Mouse (Mus musculus): Measurements from ENCODE around the gene 1700049E17Rik1. TPM values are rescaled to one million over a fixed set of nuclear protein-coding genes. Genes with fewer than 3 reads are reported as not detected.
"Not testable (repeated sequence)": the region's sequence is repeated elsewhere in the genome, so short reads cannot be mapped to it uniquely, and the experiment has no call there.

Gene 1700049E17Rik1
- not detected in 2 replicates for polyA plus RNA-seq (2012; ENCODE audit: insufficient read depth, low replicate concordance)

DNA sequence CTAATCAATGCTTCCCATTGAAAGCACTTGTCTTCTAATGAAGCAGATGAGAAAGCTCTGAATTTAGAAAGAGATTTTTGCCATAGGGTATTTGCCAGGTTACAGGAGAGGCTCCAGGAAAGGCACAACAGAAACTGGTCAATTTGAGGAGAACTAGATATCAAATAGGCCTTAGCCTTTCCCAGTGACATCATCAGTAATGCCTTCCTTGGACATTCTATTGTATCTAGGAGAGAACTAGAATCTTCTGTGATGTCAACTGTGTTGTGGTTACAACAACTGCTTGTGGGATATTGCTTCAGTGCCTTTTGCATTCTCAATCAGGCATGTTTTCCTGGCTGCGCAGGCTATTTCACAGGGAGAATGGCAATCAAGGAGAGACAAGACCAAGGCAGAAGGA, at the start of gene 1700049E17Rik1:
Gene 1700049E17Rik1 (plus strand): TSS at position 301 of the 400 bp plus-strand sequence.
- H3K36me3 ChIP-seq (replicated peaks; ENCODE audit: low read length); H3K4me3 ChIP-seq (replicated peaks); H3K4me1 ChIP-seq; H3K9me3 ChIP-seq; H3K27me3 ChIP-seq (replicated peaks): not testable (repeated sequence)

DNA sequence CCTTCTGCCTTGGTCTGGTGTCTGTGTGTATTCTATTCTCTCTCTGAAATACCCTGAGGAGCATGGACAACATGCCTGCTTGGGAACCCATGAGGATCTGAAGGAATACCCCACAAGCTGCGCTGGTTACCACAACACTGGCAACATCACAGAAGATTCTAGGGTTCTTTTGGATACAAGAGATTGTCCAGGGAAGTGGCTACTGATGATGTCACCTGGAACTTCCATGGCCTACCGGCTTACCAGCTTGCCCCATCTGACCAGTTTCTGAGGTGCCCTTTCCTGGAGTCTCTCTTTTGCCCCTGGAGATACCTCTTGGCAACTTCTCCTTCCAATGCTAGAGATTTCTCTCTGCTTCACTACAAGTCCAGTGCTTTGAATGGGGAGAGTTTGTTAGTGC, 17.6 kb upstream of the 1700049E17Rik1 start, which contains the start of gene Gm7980:
Gene Gm7980 (minus strand): TSS at position 101 of the 400 bp plus-strand sequence.
- H3K4me1 ChIP-seq; H3K4me3 ChIP-seq (replicated peaks); H3K36me3 ChIP-seq (replicated peaks; ENCODE audit: low read length); H3K27me3 ChIP-seq (replicated peaks); H3K9me3 ChIP-seq: not testable (repeated sequence)

DNA sequence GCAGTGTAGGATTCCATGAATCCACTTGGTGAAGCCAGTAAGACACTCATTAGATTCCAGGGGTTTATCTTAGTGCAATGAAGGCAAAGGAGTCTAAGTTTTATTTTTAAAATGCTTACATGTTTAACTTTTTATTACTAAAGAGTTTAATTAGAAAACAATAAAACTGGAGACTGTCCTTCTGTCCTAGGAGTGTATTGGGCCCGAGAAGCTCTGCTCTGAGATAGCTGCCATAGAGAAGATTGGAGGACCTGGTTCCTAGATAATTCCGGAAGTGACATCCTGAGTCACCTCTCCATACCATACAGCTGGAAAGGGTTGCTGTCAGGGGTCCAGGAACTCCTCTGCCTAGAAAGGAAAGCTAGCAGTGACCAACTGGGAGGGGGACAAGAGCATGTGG, 18.9 kb downstream of the 1700049E17Rik1 start, which contains the start of gene 1700024B05Rik:
Gene 1700024B05Rik (plus strand): TSS at position 301 of the 400 bp plus-strand sequence.
- not testable (repeated sequence) for H3K4me1 ChIP-seq; H3K9me3 ChIP-seq; H3K27me3 ChIP-seq (replicated peaks); H3K4me3 ChIP-seq (replicated peaks); H3K36me3 ChIP-seq (replicated peaks; ENCODE audit: low read length)

DNA sequence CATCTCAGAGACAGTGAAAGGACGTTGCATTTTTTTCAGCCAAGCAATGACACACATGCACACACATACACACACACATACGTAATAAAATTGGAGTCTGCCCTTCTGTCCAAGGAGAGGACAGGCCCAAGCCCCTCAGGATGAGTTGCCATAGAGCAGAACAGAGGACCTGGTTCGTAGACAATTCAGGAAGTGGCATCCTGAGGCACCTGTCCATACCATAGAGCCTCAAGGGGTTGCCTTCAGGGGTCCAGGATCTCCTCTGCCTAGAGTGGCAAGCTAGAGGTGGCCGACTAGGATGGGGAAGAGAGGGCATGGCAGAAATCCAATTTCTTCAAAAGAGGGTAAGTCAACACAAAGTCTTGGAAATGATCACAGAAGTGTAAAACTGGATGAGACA, 39.3 kb downstream of the 1700049E17Rik1 start:
- H3K36me3 ChIP-seq (replicated peaks; ENCODE audit: low read length); H3K4me3 ChIP-seq (replicated peaks); H3K27me3 ChIP-seq (replicated peaks); H3K4me1 ChIP-seq: not testable (repeated sequence)
- H3K9me3 ChIP-seq: peaks cover 11% of the 10 kb centered on the region

DNA sequence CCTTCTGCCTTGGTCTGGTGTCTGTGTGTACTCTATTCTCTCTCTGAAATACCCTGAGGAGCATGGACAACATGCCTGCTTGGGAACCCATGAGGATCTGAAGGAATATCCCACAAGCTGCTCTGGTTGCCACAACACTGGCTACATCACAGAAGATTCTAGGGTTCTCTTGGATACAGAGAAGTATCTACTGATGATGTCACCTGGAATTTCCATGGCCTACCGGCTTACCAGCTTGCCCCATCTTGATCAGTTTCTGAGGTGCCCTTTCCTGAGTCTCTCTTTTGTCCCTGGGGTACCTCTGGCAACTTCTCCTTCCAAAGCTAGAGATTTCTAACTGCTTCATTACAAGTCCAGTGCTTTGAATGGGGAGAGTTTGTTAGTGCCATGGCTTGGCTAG, 43.1 kb downstream of the 1700049E17Rik1 start, which contains the start of gene Gm6401:
Gene Gm6401 (minus strand): TSS at position 101 of the 400 bp plus-strand sequence.
- H3K36me3 ChIP-seq (replicated peaks; ENCODE audit: low read length); H3K27me3 ChIP-seq (replicated peaks); H3K4me3 ChIP-seq (replicated peaks); H3K4me1 ChIP-seq: not testable (repeated sequence)
- H3K9me3 ChIP-seq: peaks cover 11% of the 10 kb centered on the region

DNA sequence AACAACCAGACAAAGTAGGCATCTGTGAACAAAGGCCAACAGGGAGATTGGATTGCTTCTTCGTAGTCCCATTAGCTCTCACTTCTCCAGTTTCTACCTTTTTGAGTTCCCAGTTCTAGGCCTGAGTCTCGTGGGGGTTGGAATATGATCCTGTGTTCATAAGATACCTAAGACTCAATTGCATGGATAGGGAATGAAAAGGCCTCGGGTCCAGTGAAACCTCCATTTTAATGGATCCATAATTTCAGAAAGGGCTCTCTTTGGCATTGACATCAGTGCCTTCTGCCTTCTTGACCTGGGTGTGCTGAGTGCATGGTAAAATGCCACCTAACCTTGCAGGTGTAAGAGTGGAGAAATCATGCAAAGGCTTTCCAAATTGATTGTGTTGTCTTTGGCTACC, 43.8 kb downstream of the 1700049E17Rik1 start:
- H3K27me3 ChIP-seq (replicated peaks); H3K4me3 ChIP-seq (replicated peaks); H3K4me1 ChIP-seq; H3K36me3 ChIP-seq (replicated peaks; ENCODE audit: low read length): not testable (repeated sequence)
- H3K9me3 ChIP-seq: peaks cover 11% of the 10 kb centered on the region

Other genes with a start within 250 kb of the 1700049E17Rik1 start
- not detected in 2 replicates for gene Gm8068, start 223.1 kb upstream of the 1700049E17Rik1 start, polyA plus RNA-seq (2012; ENCODE audit: insufficient read depth, low replicate concordance)
- gene Gm7929, start 174.3 kb upstream of the 1700049E17Rik1 start, polyA plus RNA-seq (2012; ENCODE audit: insufficient read depth, low replicate concordance): not detected in 2 replicates
- gene Gm47189, start 152.5 kb upstream of the 1700049E17Rik1 start, polyA plus RNA-seq (2012; ENCODE audit: insufficient read depth, low replicate concordance): not detected in 2 replicates
- not detected in 2 replicates for gene Gm7980, start 17.7 kb upstream of the 1700049E17Rik1 start, polyA plus RNA-seq (2012; ENCODE audit: insufficient read depth, low replicate concordance)
- not detected in 2 replicates for gene 1700024B05Rik, start 19.0 kb downstream of the 1700049E17Rik1 start, polyA plus RNA-seq (2012; ENCODE audit: insufficient read depth, low replicate concordance)
- gene Gm6401, start 43.0 kb downstream of the 1700049E17Rik1 start, polyA plus RNA-seq (2012; ENCODE audit: insufficient read depth, low replicate concordance): not detected in 2 replicates
- gene Gm3543, start 58.4 kb downstream of the 1700049E17Rik1 start, polyA plus RNA-seq (2012; ENCODE audit: insufficient read depth, low replicate concordance): not detected in 2 replicates
- not detected in 2 replicates for gene Gm7951, start 192.4 kb downstream of the 1700049E17Rik1 start, polyA plus RNA-seq (2012; ENCODE audit: insufficient read depth, low replicate concordance)
- gene Gm17027, start 237.7 kb downstream of the 1700049E17Rik1 start, polyA plus RNA-seq (2012; ENCODE audit: insufficient read depth, low replicate concordance): not detected in 2 replicates